Mouse (Mus musculus): ENCODE measurements around the gene Upk3bl.
"Not testable (repeated sequence)": the region's sequence is repeated elsewhere in the genome, so short reads cannot be mapped to it uniquely, and the experiment has no call there.

The Upk3bl gene

GRCm38 (mm10) chr5:136102099-136102820 lies 48.0 kb downstream of the Upk3bl start:
- Histone ChIP-seq H3K4me3 (replicated peaks; ENCODE audit: low read length) (peak overlapping the region; percentile 79), H3K9me3 (ENCODE audit: low read length) (no peaks in the 10 kb centered on the region), H3K4me1 (replicated peaks; ENCODE audit: low read depth, low read length) (peaks cover 78% of the 10 kb centered on the region), H3K27me3 (ENCODE audit: insufficient read depth, low read length) (no peaks in the 10 kb centered on the region), H3K36me3 (ENCODE audit: insufficient read depth, low read length) (peaks cover 38% of the 10 kb centered on the region)
- TF ChIP-seq POU5F1 (IDR thresholded peaks at IDR 0.05; ENCODE audit: borderline replicate concordance, low read length) (no peak), NANOG (IDR thresholded peaks at IDR 0.05; ENCODE audit: borderline replicate concordance, low read length) (peak; percentile 92), CTCF (conservative IDR thresholded peaks at IDR 0.05; ENCODE audit: low read length) (peak; percentile 83)

DNA sequence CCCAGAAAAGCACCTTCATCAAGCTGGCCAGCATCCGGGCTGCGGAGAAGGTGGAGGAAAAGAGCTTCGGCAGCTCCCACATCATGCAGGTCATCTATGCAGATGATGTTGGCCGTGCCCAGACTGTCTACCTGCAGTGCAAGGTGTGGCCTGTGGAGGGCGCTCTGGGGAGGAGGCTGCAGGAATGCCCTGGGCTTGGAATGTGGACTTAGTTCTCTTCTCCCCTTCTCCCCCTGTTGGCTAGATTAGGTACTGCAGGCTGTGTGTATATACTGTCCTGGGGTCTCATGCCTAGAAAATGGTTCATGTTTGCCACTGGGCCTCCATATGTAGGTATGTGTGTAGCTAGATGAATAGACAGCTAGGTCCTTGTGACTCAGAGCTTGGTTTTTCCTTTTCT lies 50.2 kb downstream of the Upk3bl start:
- Histone ChIP-seq H3K36me3 (ENCODE audit: insufficient read depth, low read length) (peaks cover 53% of the 10 kb centered on the region), H3K27me3 (ENCODE audit: insufficient read depth, low read length) (no peaks in the 10 kb centered on the region), H3K4me3 (replicated peaks; ENCODE audit: low read length) (0 out of 2 replicates have a peak overlapping the region, but pooled peaks have one; percentile 11), H3K9me3 (ENCODE audit: low read length) (no peaks in the 10 kb centered on the region), H3K4me1 (replicated peaks; ENCODE audit: low read depth, low read length) (peaks cover 79% of the 10 kb centered on the region)
- peak; percentile 99 for TF ChIP-seq CTCF (conservative IDR thresholded peaks at IDR 0.05; ENCODE audit: low read length)
- TF ChIP-seq NANOG (IDR thresholded peaks at IDR 0.05; ENCODE audit: borderline replicate concordance, low read length): no peak
- TF ChIP-seq POU5F1 (IDR thresholded peaks at IDR 0.05; ENCODE audit: borderline replicate concordance, low read length): no peak

GRCm38 (mm10) chr5:136108486-136108885 lies 54.2 kb downstream of the Upk3bl start:
- H3K4me3 ChIP-seq (replicated peaks; ENCODE audit: low read length): no peak overlapping the region
- peaks cover 65% of the 10 kb centered on the region for H3K4me1 ChIP-seq (replicated peaks; ENCODE audit: low read depth, low read length)
- peaks cover 68% of the 10 kb centered on the region for H3K36me3 ChIP-seq (ENCODE audit: insufficient read depth, low read length)
- TF ChIP-seq POU5F1 (IDR thresholded peaks at IDR 0.05; ENCODE audit: borderline replicate concordance, low read length) (no peak), NANOG (IDR thresholded peaks at IDR 0.05; ENCODE audit: borderline replicate concordance, low read length) (no peak), CTCF (conservative IDR thresholded peaks at IDR 0.05; ENCODE audit: low read length) (no peak)
- no peaks in the 10 kb centered on the region for H3K27me3 ChIP-seq (ENCODE audit: insufficient read depth, low read length)
- H3K9me3 ChIP-seq (ENCODE audit: low read length): no peaks in the 10 kb centered on the region

GRCm38 (mm10) chr5:136109042-136109441 lies 54.8 kb downstream of the Upk3bl start:
- TF ChIP-seq CTCF (conservative IDR thresholded peaks at IDR 0.05; ENCODE audit: low read length): no peak
- no peak for TF ChIP-seq NANOG (IDR thresholded peaks at IDR 0.05; ENCODE audit: borderline replicate concordance, low read length)
- no peak for TF ChIP-seq POU5F1 (IDR thresholded peaks at IDR 0.05; ENCODE audit: borderline replicate concordance, low read length)
- H3K4me3 ChIP-seq (replicated peaks; ENCODE audit: low read length): 0 out of 2 replicates have a peak overlapping the region, but pooled peaks have one; percentile 5
- peaks cover 64% of the 10 kb centered on the region for H3K4me1 ChIP-seq (replicated peaks; ENCODE audit: low read depth, low read length)
- no peaks in the 10 kb centered on the region for H3K9me3 ChIP-seq (ENCODE audit: low read length)
- H3K27me3 ChIP-seq (ENCODE audit: insufficient read depth, low read length): no peaks in the 10 kb centered on the region
- H3K36me3 ChIP-seq (ENCODE audit: insufficient read depth, low read length): peaks cover 65% of the 10 kb centered on the region

DNA sequence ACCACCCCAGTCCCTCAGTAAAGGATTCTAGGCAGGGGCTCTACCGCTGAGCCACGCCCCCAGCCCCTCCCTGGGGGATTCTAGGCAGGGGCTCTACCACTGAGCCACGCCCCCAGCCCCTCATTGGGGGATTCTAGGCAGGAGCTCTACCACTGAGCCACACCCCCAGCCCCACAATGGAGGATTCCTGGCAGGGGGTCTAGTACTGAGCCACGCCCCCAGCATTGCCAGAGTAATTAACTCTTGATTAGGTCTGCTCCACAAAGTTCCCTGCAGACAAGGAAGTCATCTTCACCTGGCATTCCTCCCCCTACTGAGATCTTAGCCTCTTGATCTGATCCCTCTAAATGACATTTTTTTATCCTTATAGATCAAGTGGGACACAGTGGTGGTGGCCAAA lies 59.3 kb downstream of the Upk3bl start:
- H3K36me3 ChIP-seq (ENCODE audit: insufficient read depth, low read length): peaks cover 42% of the 10 kb centered on the region
- H3K4me1 ChIP-seq (replicated peaks; ENCODE audit: low read depth, low read length): peaks cover 70% of the 10 kb centered on the region
- H3K27me3 ChIP-seq (ENCODE audit: insufficient read depth, low read length); H3K9me3 ChIP-seq (ENCODE audit: low read length); H3K4me3 ChIP-seq (replicated peaks; ENCODE audit: low read length): not testable (repeated sequence)

Measured in E14TG2a.4 (cell line).